Mouse (Mus musculus): ENCODE data around the gene Slit2. TPM values are rescaled to one million over a fixed set of nuclear protein-coding genes. Genes with fewer than 3 reads are reported as not detected.

Gene Slit2
- polyA plus RNA-seq, 1 experiment from 2014 or later: 9.1 TPM

DNA sequence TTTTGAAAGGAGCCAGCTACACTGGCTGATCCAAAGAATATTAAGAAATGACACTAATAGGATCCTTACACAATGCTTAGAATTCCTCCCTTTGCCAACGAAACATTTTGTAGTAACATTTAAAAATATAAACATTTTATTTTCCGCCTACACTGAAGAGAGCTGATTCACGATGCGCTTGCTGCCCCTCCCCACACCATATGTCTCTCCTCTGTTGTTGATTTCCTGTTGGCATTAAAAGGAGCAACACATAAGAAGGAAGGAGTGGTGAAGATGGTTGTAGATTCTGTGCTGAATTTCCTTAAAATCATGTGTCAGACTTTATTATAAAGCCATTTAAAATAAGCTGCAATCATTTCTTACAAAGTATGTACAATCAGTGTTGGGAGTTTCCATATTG is 147.0 kb downstream of the Slit2 start:
- Histone ChIP-seq H3K36me3 (ENCODE audit: control insufficient read depth, insufficient read depth, low read length) (no peaks in the 10 kb centered on the region), H3K27me3 (ENCODE audit: control insufficient read depth, insufficient read depth, low read length) (no peaks in the 10 kb centered on the region), H3K9me3 (ENCODE audit: control insufficient read depth, low read length) (no peaks in the 10 kb centered on the region), H3K27ac (replicated peaks) (no peak overlapping the region), H3K9ac (ENCODE audit: low read length) (no peak overlapping the region), H3K4me3 (ENCODE audit: low read depth, low read length) (no peak overlapping the region), H3K4me2 (replicated peaks; ENCODE audit: low read depth) (no peak overlapping the region), H3K4me1 (replicated peaks; ENCODE audit: control insufficient read depth, insufficient read depth) (no peaks in the 10 kb centered on the region)
- no peak for ATAC-seq (ENCODE audit: low FRiP score, low TSS enrichment)
- no peak for TF ChIP-seq CTCF (IDR thresholded peaks at IDR 0.05; ENCODE audit: low read depth)
- no peak for TF ChIP-seq EP300 (optimal IDR thresholded peaks at IDR 0.05)
- WGBS: 80% methylated on average over 4 of the region's 4 CpGs
- no peak for DNase-seq (ENCODE audit: low spot score)

DNA sequence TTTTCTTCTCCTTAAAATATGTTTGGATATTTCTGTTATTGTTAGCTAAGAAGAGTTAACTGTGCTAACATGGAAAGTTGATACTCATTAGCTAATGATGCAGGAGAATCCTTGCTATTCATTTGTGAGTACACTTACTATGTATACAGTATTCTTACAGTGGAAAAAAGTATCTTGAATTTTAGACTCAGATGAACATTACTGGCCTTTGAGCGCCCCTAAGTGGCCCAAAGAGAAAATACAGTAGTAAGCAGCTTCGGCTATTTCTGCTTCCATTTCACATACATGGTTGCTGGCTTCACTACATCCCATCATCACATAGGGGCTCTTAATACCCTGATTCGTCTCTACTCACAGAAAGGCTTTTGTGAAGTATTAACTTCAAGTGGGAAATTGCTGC is 153.6 kb downstream of the Slit2 start:
- Histone ChIP-seq H3K4me1 (replicated peaks; ENCODE audit: control insufficient read depth, insufficient read depth) (no peaks in the 10 kb centered on the region), H3K27me3 (ENCODE audit: control insufficient read depth, insufficient read depth, low read length) (no peaks in the 10 kb centered on the region), H3K4me2 (replicated peaks; ENCODE audit: low read depth) (no peak overlapping the region), H3K9ac (ENCODE audit: low read length) (no peak overlapping the region), H3K4me3 (ENCODE audit: low read depth, low read length) (no peak overlapping the region), H3K9me3 (ENCODE audit: control insufficient read depth, low read length) (no peaks in the 10 kb centered on the region), H3K36me3 (ENCODE audit: control insufficient read depth, insufficient read depth, low read length) (no peaks in the 10 kb centered on the region), H3K27ac (replicated peaks) (no peak overlapping the region)
- WGBS: 18% methylated on average over 3 of the region's 3 CpGs
- DNase-seq (ENCODE audit: low spot score) (peak; percentile 21), ATAC-seq (ENCODE audit: low FRiP score, low TSS enrichment) (no peak)
- peak; percentile 74 for TF ChIP-seq CTCF (IDR thresholded peaks at IDR 0.05; ENCODE audit: low read depth)
- TF ChIP-seq EP300 (optimal IDR thresholded peaks at IDR 0.05): no peak

DNA sequence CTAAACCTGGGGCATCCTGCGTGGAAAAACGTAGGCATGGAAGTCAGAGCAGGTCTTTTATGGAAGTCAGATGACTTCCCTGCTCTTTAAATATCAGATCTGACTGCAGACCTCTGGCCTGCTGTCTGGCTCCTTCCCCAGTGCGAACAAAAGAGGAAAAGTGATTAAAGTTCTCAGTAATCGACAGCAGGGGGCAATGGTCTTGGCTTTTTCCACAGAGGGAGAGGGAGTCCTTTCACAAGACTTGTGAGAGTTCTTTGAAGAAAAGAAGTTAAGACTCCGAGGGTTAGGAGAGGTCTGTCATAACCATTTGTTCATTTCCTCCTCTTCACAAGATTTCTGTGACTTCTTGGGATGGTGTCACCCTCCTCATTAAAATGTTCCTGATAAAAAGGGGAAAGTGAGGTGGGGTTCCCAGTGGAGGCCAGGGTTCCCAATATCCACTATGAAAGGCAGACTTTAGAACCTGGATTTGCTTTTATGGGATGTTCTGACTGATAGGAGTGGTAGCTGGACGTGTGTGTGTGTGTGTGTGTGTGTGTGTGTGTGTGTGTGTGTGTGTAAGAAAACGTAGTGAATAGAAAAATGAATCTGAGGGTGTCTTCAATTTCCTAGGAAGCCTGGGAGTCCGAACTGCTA is 156.0 kb downstream of the Slit2 start:
- no peak overlapping the region for H3K4me3 ChIP-seq (ENCODE audit: low read depth, low read length)
- 36% methylated on average over 8 of the region's 8 CpGs for WGBS
- H3K9ac ChIP-seq (ENCODE audit: low read length): no peak overlapping the region
- H3K4me2 ChIP-seq (replicated peaks; ENCODE audit: low read depth): no peak overlapping the region
- no peaks in the 10 kb centered on the region for H3K27me3 ChIP-seq (ENCODE audit: control insufficient read depth, insufficient read depth, low read length)
- ATAC-seq (ENCODE audit: low FRiP score, low TSS enrichment) (no peak), DNase-seq (ENCODE audit: low spot score) (no peak)
- H3K4me1 ChIP-seq (replicated peaks; ENCODE audit: control insufficient read depth, insufficient read depth): no peaks in the 10 kb centered on the region
- TF ChIP-seq CTCF (IDR thresholded peaks at IDR 0.05; ENCODE audit: low read depth) (peak; percentile 64), EP300 (optimal IDR thresholded peaks at IDR 0.05) (no peak)
- H3K36me3 ChIP-seq (ENCODE audit: control insufficient read depth, insufficient read depth, low read length): no peaks in the 10 kb centered on the region
- no peak overlapping the region for H3K27ac ChIP-seq (replicated peaks)
- no peaks in the 10 kb centered on the region for H3K9me3 ChIP-seq (ENCODE audit: control insufficient read depth, low read length)

DNA sequence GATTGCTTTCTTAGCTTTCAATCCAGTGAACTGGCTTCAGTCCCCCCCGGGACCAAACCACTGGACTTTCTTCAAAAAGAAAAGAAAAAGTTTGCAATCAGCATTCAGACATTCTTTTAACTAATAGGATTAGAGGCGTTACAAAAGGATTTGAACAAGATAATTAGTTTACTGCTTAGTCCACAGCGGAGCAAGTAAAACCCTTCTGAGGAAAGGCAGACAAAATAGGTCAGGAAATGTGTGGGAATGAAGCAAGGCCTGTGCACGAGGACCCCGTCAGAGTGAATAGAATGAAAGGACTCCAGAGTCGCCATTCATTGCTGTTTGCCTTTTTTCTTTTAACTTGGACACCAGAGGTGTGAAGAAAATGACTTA is 156.5 kb downstream of the Slit2 start:
- H3K4me2 ChIP-seq (replicated peaks; ENCODE audit: low read depth): no peak overlapping the region
- no peak overlapping the region for H3K27ac ChIP-seq (replicated peaks)
- no peaks in the 10 kb centered on the region for H3K27me3 ChIP-seq (ENCODE audit: control insufficient read depth, insufficient read depth, low read length)
- no peak overlapping the region for H3K4me3 ChIP-seq (ENCODE audit: low read depth, low read length)
- DNase-seq (ENCODE audit: low spot score) (no peak), ATAC-seq (ENCODE audit: low FRiP score, low TSS enrichment) (no peak)
- no peaks in the 10 kb centered on the region for H3K4me1 ChIP-seq (replicated peaks; ENCODE audit: control insufficient read depth, insufficient read depth)
- 53% methylated on average over 6 of the region's 6 CpGs for WGBS
- no peak for TF ChIP-seq EP300 (optimal IDR thresholded peaks at IDR 0.05)
- TF ChIP-seq CTCF (IDR thresholded peaks at IDR 0.05; ENCODE audit: low read depth): no peak
- H3K9ac ChIP-seq (ENCODE audit: low read length): no peak overlapping the region
- H3K9me3 ChIP-seq (ENCODE audit: control insufficient read depth, low read length): no peaks in the 10 kb centered on the region
- H3K36me3 ChIP-seq (ENCODE audit: control insufficient read depth, insufficient read depth, low read length): no peaks in the 10 kb centered on the region

DNA sequence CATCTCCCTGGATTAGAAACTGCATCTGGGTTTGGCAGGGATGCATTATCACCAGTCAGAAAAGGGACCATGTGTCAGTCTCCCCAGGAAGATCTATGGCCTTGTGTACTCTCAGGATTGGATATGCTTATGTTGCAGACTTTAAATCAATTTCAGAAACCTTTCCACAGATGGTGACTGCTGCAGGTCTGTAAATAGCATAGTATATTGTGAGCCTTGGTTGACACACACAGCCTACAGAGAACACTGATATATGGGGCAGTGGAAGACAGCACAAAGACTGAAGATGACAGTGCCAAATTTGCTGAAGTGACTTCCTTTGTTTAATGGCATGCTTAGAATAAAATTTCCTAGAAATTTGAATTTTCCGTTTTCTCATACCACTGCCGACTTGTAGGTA is 163.1 kb downstream of the Slit2 start:
- WGBS: 78% methylated on average over 2 of the region's 2 CpGs

DNA sequence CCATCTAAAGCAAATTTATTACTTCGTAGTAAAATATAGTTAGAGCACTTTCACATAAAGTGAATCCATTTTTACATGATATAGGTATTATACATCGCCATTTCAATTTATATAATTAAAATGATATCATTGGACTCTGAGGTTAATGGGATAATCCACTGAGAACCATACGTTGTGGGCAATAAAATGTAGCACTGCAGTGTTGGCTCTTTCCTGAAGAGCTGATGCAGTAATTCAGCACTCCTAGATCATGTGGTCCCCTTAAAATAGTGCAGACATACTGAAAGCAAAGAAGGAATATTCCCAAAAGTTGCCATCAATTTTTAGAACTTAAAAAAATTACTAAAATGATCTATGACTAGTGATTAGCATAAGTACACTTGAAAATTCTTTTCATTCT is 177.9 kb downstream of the Slit2 start:
- no peaks in the 10 kb centered on the region for H3K36me3 ChIP-seq (ENCODE audit: control insufficient read depth, insufficient read depth, low read length)
- DNase-seq (ENCODE audit: low spot score) (no peak), ATAC-seq (ENCODE audit: low FRiP score, low TSS enrichment) (no peak)
- H3K9ac ChIP-seq (ENCODE audit: low read length): no peak overlapping the region
- 84% methylated on average over 3 of the region's 3 CpGs for WGBS
- no peaks in the 10 kb centered on the region for H3K4me1 ChIP-seq (replicated peaks; ENCODE audit: control insufficient read depth, insufficient read depth)
- TF ChIP-seq CTCF (IDR thresholded peaks at IDR 0.05; ENCODE audit: low read depth) (no peak), EP300 (optimal IDR thresholded peaks at IDR 0.05) (no peak)
- no peak overlapping the region for H3K4me3 ChIP-seq (ENCODE audit: low read depth, low read length)
- H3K9me3 ChIP-seq (ENCODE audit: control insufficient read depth, low read length): no peaks in the 10 kb centered on the region
- H3K27ac ChIP-seq (replicated peaks): no peak overlapping the region
- no peaks in the 10 kb centered on the region for H3K27me3 ChIP-seq (ENCODE audit: control insufficient read depth, insufficient read depth, low read length)
- no peak overlapping the region for H3K4me2 ChIP-seq (replicated peaks; ENCODE audit: low read depth)

More for the DNA sequence above, 163.1 kb downstream of the Slit2 start:
- no peak overlapping the region for H3K4me3 ChIP-seq (ENCODE audit: low read depth, low read length)
- no peak overlapping the region for H3K27ac ChIP-seq (replicated peaks)
- no peak overlapping the region for H3K9ac ChIP-seq (ENCODE audit: low read length)
- no peak for TF ChIP-seq CTCF (IDR thresholded peaks at IDR 0.05; ENCODE audit: low read depth)
- TF ChIP-seq EP300 (optimal IDR thresholded peaks at IDR 0.05): no peak
- H3K4me1 ChIP-seq (replicated peaks; ENCODE audit: control insufficient read depth, insufficient read depth): no peaks in the 10 kb centered on the region
- no peaks in the 10 kb centered on the region for H3K36me3 ChIP-seq (ENCODE audit: control insufficient read depth, insufficient read depth, low read length)
- ATAC-seq (ENCODE audit: low FRiP score, low TSS enrichment): no peak
- no peaks in the 10 kb centered on the region for H3K27me3 ChIP-seq (ENCODE audit: control insufficient read depth, insufficient read depth, low read length)
- no peak overlapping the region for H3K4me2 ChIP-seq (replicated peaks; ENCODE audit: low read depth)
- no peaks in the 10 kb centered on the region for H3K9me3 ChIP-seq (ENCODE audit: control insufficient read depth, low read length)
- no peak for DNase-seq (ENCODE audit: low spot score)

Data from stomach, postnatal 0 days (tissue).